ENCODE assay signal across 8 mouse cellular contexts in the genomic region with DNA sequence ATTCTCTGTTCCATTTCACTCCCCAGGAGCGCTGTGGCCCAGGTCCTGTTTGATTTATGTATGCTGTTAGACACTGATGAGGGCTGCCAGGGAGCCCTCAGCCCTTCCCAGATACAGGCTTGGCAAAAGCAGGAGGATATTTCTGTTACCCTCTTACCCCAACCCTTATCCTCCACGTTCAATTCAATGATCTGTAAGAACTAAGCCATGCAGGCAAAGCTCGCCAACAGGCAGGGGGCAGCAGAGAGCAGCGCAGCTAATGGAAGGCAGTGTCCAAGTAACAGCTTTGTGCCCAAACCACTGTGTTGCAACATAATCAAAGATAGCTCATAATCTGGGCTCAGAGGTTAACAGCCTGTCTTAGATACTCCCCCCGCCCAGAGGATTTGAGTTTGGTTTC.
DNase-seq lines count a peak whose midpoint lies in the region; ATAC-seq and TF ChIP-seq lines count a peak whose summit lies in the region.

No protein-coding gene starts in this region.

- H3K4me3 ChIP-seq in ES-E14 (ENCODE audit: insufficient read depth in 1 of 2, low read depth in 1 of 2, low read length in 2 of 2, poor library complexity in 1 of 2, severe bottlenecking in 1 of 2): no peak overlapping the region
- H3K4me3 ChIP-seq in embryonic facial prominence, embryonic 10.5 days: no peak overlapping the region

- H3K36me3 ChIP-seq in ES-E14 (ENCODE audit: control insufficient read depth, insufficient read depth, low read length, poor library complexity, severe bottlenecking): no peaks in the 10 kb centered on the region
- H3K36me3 ChIP-seq in embryonic facial prominence, embryonic 10.5 days (replicated peaks): no peaks in the 10 kb centered on the region

- ATAC-seq in megakaryocyte, adult 5-6 weeks (ENCODE audit: poor library complexity, severe bottlenecking): peak; percentile 98
- ATAC-seq in inflammation-experienced regulatory T-cells, adult 6 months: no peak

- no peaks in the 10 kb centered on the region for H3K27me3 ChIP-seq in embryonic facial prominence, embryonic 10.5 days (replicated peaks; ENCODE audit: low read depth, poor library complexity, severe bottlenecking)

- peak; percentile 48 for DNase-seq in ES-E14 (ENCODE audit: low read depth, low spot score)
- DNase-seq in adrenal gland, postnatal 10 days: peak; percentile 95
- peak; percentile 78 for DNase-seq in embryonic facial prominence, embryonic 10.5 days (ENCODE audit: low spot score)
- DNase-seq in heart, adult 9 months (ENCODE audit: low spot score in 2 of 2): peak; percentile 41 to 77
- DNase-seq in layer of hippocampus, adult 9-11 months: peak; percentile 75
- DNase-seq in right cerebral cortex, postnatal 36 days (ENCODE audit: low spot score in 2 of 2): peak; percentile 49 to 66

- WGBS in embryonic facial prominence, embryonic 10.5 days: 38% methylated on average over 5 of the region's 5 CpGs

- in situ Hi-C loops in ES-E14 (cut with MboI; ENCODE audit: low sequenced_read_pairs in 2 of 2, unreplicated experiment in 2 of 2): no loop called here

- H3K9me3 ChIP-seq in ES-E14 (ENCODE audit: control insufficient read depth, insufficient read depth, low read depth, low read length): no peaks in the 10 kb centered on the region
- H3K9me3 ChIP-seq in embryonic facial prominence, embryonic 10.5 days: no peaks in the 10 kb centered on the region

- no peak overlapping the region for H3K9ac ChIP-seq in ES-E14 (ENCODE audit: insufficient read depth, low read depth, low read length, poor library complexity, severe bottlenecking)

- H3K4me1 ChIP-seq in ES-E14 (ENCODE audit: control insufficient read depth in 2 of 2, insufficient read depth in 2 of 2, low read length in 2 of 2, poor library complexity in 1 of 2): no peaks in the 10 kb centered on the region
- no peaks in the 10 kb centered on the region for H3K4me1 ChIP-seq in embryonic facial prominence, embryonic 10.5 days

- H3K27ac ChIP-seq in ES-E14 (ENCODE audit: insufficient read depth, low read depth, low read length, poor library complexity, severe bottlenecking): no peak overlapping the region
- no peak overlapping the region for H3K27ac ChIP-seq in embryonic facial prominence, embryonic 10.5 days (replicated peaks)

TF ChIP-seq in ES-E14, 5 proteins besides CTCF, POLR2A, EP300 and RAD21:
- TF ChIP-seq CHD2 (IDR thresholded peaks at IDR 0.05; ENCODE audit: low read depth, low read length) (no peak), ZC3H11A (IDR thresholded peaks at IDR 0.05; ENCODE audit: borderline replicate concordance, low read depth, low read length) (0 out of 2 replicates have a peak, but pooled peaks have one; percentile 17)
TF ChIP-seq in ES-E14: peak in this region for 1.
